In genomic region chr10:20039531-20039930, GRCm38 (mm10) we compare ENCODE assay signal across 8 mouse cellular contexts.
"Had no signal": no experiment of that assay in that cellular context is flagged by ENCODE, and none has a peak within 500 bp of the region (broad histone marks: within the 10 kb centered on the region; RNA-seq: fewer than 3 reads in every experiment).

No protein-coding gene starts in this region.

- ATAC-seq: hindbrain, embryonic 16.5 days; hindbrain, postnatal 0 days; inflammation-experienced regulatory T-cells, adult 6 months; intestine, embryonic 15.5 days; intestine, embryonic 16.5 days; intestine, postnatal 0 days had no signal

- DNase-seq: layer of hippocampus, adult 9-11 months; layer of hippocampus, postnatal 36 days had no signal
